Mouse (Mus musculus): ENCODE measurements at regions not wholly inside any gene's neighbourhood (a gene's known extent, or its start where the extent isn't known, plus 50 kb on each side); places are given as distances from the start of the nearest gene placed in this dataset.
A peak's percentile ranks its signal among the peaks of the same experiment; 100 is the strongest.

GRCm38 (mm10) chr11:71517377-71517776 lies 232.3 kb upstream of the Wscd1 start:
- DNase-seq = no peak

- no peak for DNase-seq
These were observed 222.0 kb upstream of the Wscd1 start for GRCm38 (mm10) chr11:71527691-71528090.

- DNase-seq = no peak
These were observed 221.1 kb upstream of the Wscd1 start for GRCm38 (mm10) chr11:71528588-71528987.

GRCm38 (mm10) chr11:71541178-71541845 lies 208.4 kb upstream of the Wscd1 start:
- peak; percentile 6 for DNase-seq

GRCm38 (mm10) chr11:71557412-71557811 lies 192.3 kb upstream of the Wscd1 start:
- no peak for DNase-seq

GRCm38 (mm10) chr11:71564831-71565230 lies 184.9 kb upstream of the Wscd1 start:
- DNase-seq = no peak

GRCm38 (mm10) chr11:71576801-71577200 lies 172.9 kb upstream of the Wscd1 start:
- no peak for DNase-seq

GRCm38 (mm10) chr11:71581775-71582174 lies 167.9 kb upstream of the Wscd1 start:
- DNase-seq = no peak

GRCm38 (mm10) chr11:71591014-71591413 lies 158.7 kb upstream of the Wscd1 start:
- DNase-seq = no peak

- peak; percentile 26 for DNase-seq
These were observed 155.4 kb upstream of the Wscd1 start for GRCm38 (mm10) chr11:71594250-71594847.

GRCm38 (mm10) chr11:71597709-71598108 lies 152.0 kb upstream of the Wscd1 start:
- DNase-seq = no peak

GRCm38 (mm10) chr11:71610782-71611181 lies 138.9 kb upstream of the Wscd1 start:
- peak; percentile 3 for DNase-seq

- DNase-seq = peak; percentile 32
These were observed 134.2 kb upstream of the Wscd1 start for GRCm38 (mm10) chr11:71615526-71615925.

GRCm38 (mm10) chr11:71625501-71626191 lies 124.1 kb upstream of the Wscd1 start:
- DNase-seq = no peak

- DNase-seq = peak; percentile 11
These were observed 113.6 kb upstream of the Wscd1 start for GRCm38 (mm10) chr11:71636111-71636510.

GRCm38 (mm10) chr11:71636785-71637184 lies 112.9 kb upstream of the Wscd1 start:
- peak; percentile 67 for DNase-seq

- DNase-seq = no peak
These were observed 106.8 kb upstream of the Wscd1 start for GRCm38 (mm10) chr11:71642886-71643285.

- no peak for DNase-seq
These were observed 97.9 kb upstream of the Wscd1 start for GRCm38 (mm10) chr11:71651756-71652380.

- DNase-seq = no peak
These were observed 97.3 kb upstream of the Wscd1 start for GRCm38 (mm10) chr11:71652381-71652775.

GRCm38 (mm10) chr11:71658346-71658745 lies 91.4 kb upstream of the Wscd1 start:
- DNase-seq = no peak

- peak; percentile 45 for DNase-seq
These were observed 79.3 kb upstream of the Wscd1 start for GRCm38 (mm10) chr11:71670111-71671050.

Data from cerebellum, adult 9-11 months (tissue).